30 mouse cellular contexts compared by ENCODE assay signal in genomic region chr14:31786906-31787305, GRCm38 (mm10). TPM values are rescaled to one million over a fixed set of nuclear protein-coding genes. Genes with fewer than 3 reads are reported as not detected.
DNase-seq lines count a peak whose midpoint lies in the region; ATAC-seq and TF ChIP-seq lines count a peak whose summit lies in the region.
"Had no signal": no experiment of that assay in that cellular context is flagged by ENCODE, and none has a peak within 500 bp of the region (broad histone marks: within the 10 kb centered on the region; RNA-seq: fewer than 3 reads in every experiment).

No protein-coding gene starts in this region.

- TF ChIP-seq POLR2A in brain, embryonic 14.5 days (IDR thresholded peaks at IDR 0.05; ENCODE audit: borderline replicate concordance, extremely low read depth, insufficient read depth, insufficient read length, poor library complexity, severe bottlenecking), result no peak

- H3K4me3 ChIP-seq in embryonic facial prominence, embryonic 13.5 days, result no peak overlapping the region
- H3K4me3 ChIP-seq in embryonic facial prominence, embryonic 10.5 days, result no peak overlapping the region
- no peak overlapping the region for H3K4me3 ChIP-seq in layer of hippocampus, adult 2 months
- no peak overlapping the region for H3K4me3 ChIP-seq in limb, embryonic 15.5 days
- H3K4me3 ChIP-seq: erythroblast, embryonic 14.5 days; forebrain, embryonic 12.5 days; intestine, embryonic 15.5 days; liver, embryonic 12.5 days; megakaryocyte, embryonic 14.5 days; midbrain, embryonic 12.5 days; neural tube, embryonic 13.5 days had no signal

- no peak overlapping the region for H3K4me2 ChIP-seq in embryonic facial prominence, embryonic 13.5 days
- H3K4me2 ChIP-seq in limb, embryonic 15.5 days, result no peak overlapping the region
- H3K4me2 ChIP-seq: forebrain, embryonic 12.5 days; intestine, embryonic 15.5 days; liver, embryonic 12.5 days; midbrain, embryonic 12.5 days; neural tube, embryonic 13.5 days had no signal

- WGBS in embryonic facial prominence, embryonic 13.5 days, result 31% methylated on average over 2 of the region's 2 CpGs
- 61% methylated on average over 2 of the region's 2 CpGs for WGBS in embryonic facial prominence, embryonic 10.5 days
- WGBS in limb, embryonic 15.5 days, result 46% methylated on average over 2 of the region's 2 CpGs

- H3K4me1 ChIP-seq in embryonic facial prominence, embryonic 13.5 days, result peaks cover 12% of the 10 kb centered on the region
- H3K4me1 ChIP-seq in embryonic facial prominence, embryonic 10.5 days, result peaks cover 13% of the 10 kb centered on the region
- peaks cover 10% of the 10 kb centered on the region for H3K4me1 ChIP-seq in limb, embryonic 15.5 days

- TF ChIP-seq CTCF in layer of hippocampus, adult 2 months (conservative IDR thresholded peaks at IDR 0.05), result no peak
- TF ChIP-seq CTCF in brain, embryonic 14.5 days (IDR thresholded peaks at IDR 0.05; ENCODE audit: borderline replicate concordance, extremely low read depth, insufficient read depth, insufficient read length), result no peak

- H3K9ac ChIP-seq in embryonic facial prominence, embryonic 13.5 days, result no peak overlapping the region
- no peak overlapping the region for H3K9ac ChIP-seq in limb, embryonic 15.5 days
- H3K9ac ChIP-seq: forebrain, embryonic 12.5 days; intestine, embryonic 15.5 days; liver, embryonic 12.5 days; midbrain, embryonic 12.5 days; neural tube, embryonic 13.5 days had no signal

- peak overlapping the region; percentile 76 for H3K27ac ChIP-seq in embryonic facial prominence, embryonic 13.5 days
- H3K27ac ChIP-seq in embryonic facial prominence, embryonic 10.5 days (replicated peaks), result no peak overlapping the region
- peak overlapping the region; percentile 12; the same call in 1 of the 2 replicates for H3K27ac ChIP-seq in layer of hippocampus, adult 2 months
- 0 out of 2 replicates have a peak overlapping the region, but pooled peaks have one; percentile 65 for H3K27ac ChIP-seq in limb, embryonic 15.5 days
- H3K27ac ChIP-seq: forebrain, embryonic 12.5 days; hindbrain, postnatal 0 days; intestine, embryonic 15.5 days; liver, embryonic 12.5 days; midbrain, embryonic 12.5 days; neural tube, embryonic 13.5 days had no signal

- no peaks in the 10 kb centered on the region for H3K27me3 ChIP-seq in embryonic facial prominence, embryonic 13.5 days
- no peaks in the 10 kb centered on the region for H3K27me3 ChIP-seq in embryonic facial prominence, embryonic 10.5 days (replicated peaks; ENCODE audit: low read depth, poor library complexity, severe bottlenecking)
- H3K27me3 ChIP-seq in limb, embryonic 15.5 days, result no peaks in the 10 kb centered on the region
- H3K27me3 ChIP-seq: forebrain, embryonic 12.5 days; intestine, embryonic 15.5 days; liver, embryonic 12.5 days; megakaryocyte, embryonic 14.5 days; midbrain, embryonic 12.5 days; neural tube, embryonic 13.5 days had no signal

- ATAC-seq in embryonic facial prominence, embryonic 13.5 days (ENCODE audit: insufficient number of reproducible peaks, insufficient read depth, low FRiP score, low TSS enrichment, low read depth), result no peak
- ATAC-seq in limb, embryonic 15.5 days (ENCODE audit: insufficient number of reproducible peaks, low FRiP score, low TSS enrichment, low read depth), result no peak
- ATAC-seq: hindbrain, postnatal 0 days; intestine, embryonic 15.5 days; liver, embryonic 12.5 days; lung, postnatal 0 days had no signal

- no peak for DNase-seq in embryonic facial prominence, embryonic 10.5 days (ENCODE audit: low spot score)
- DNase-seq in layer of hippocampus, adult 2 months (ENCODE audit: low spot score in 2 of 2), result no peak
- no peak for DNase-seq in layer of hippocampus, postnatal 10 days (ENCODE audit: low spot score in 2 of 2)
- peak; percentile 39 for DNase-seq in brain, embryonic 14.5 days (ENCODE audit: low read depth)
- DNase-seq in thymus, adult 18-20 months, result no peak
- DNase-seq in right cerebral cortex, adult 2 months (ENCODE audit: low spot score in 2 of 2), result no peak
- DNase-seq: adrenal gland, postnatal 25 days; cerebellum, adult 18-20 months; cerebellum, postnatal 10 days; gastrocnemius, postnatal 36 days; heart, adult 18-20 months; kidney, adult 2 months; kidney, postnatal 36 days; layer of hippocampus, postnatal 36 days; lung, adult 18-20 months; lung, postnatal 4 days; right cerebral cortex, postnatal 25 days; spleen, adult 18-20 months; thymus, postnatal 4 days had no signal

- H3K36me3 ChIP-seq in embryonic facial prominence, embryonic 13.5 days, result no peaks in the 10 kb centered on the region
- 0 out of 2 replicates have a peak, but pooled peaks cover 3% of the 10 kb centered on the region for H3K36me3 ChIP-seq in embryonic facial prominence, embryonic 10.5 days (replicated peaks)
- no peaks in the 10 kb centered on the region for H3K36me3 ChIP-seq in limb, embryonic 15.5 days
- H3K36me3 ChIP-seq: forebrain, embryonic 12.5 days; intestine, embryonic 15.5 days; liver, embryonic 12.5 days; midbrain, embryonic 12.5 days; neural tube, embryonic 13.5 days had no signal

- H3K9me3 ChIP-seq in embryonic facial prominence, embryonic 13.5 days, result no peaks in the 10 kb centered on the region
- H3K9me3 ChIP-seq in embryonic facial prominence, embryonic 10.5 days, result no peaks in the 10 kb centered on the region
- H3K9me3 ChIP-seq in limb, embryonic 15.5 days, result no peaks in the 10 kb centered on the region
- H3K9me3 ChIP-seq: forebrain, embryonic 12.5 days; intestine, embryonic 15.5 days; liver, embryonic 12.5 days; megakaryocyte, embryonic 14.5 days; midbrain, embryonic 12.5 days; neural tube, embryonic 13.5 days had no signal

RNA-seq across cellular contexts. Expression of gene Ankrd28, which starts 43.5 kb away (rescaled TPM):
- polyA plus RNA-seq in embryonic facial prominence, embryonic 13.5 days (2015; fragmentation: Nextera tagmentation; extraction: Ambion mirVana), result 10.6 and 10.9 TPM in 2 replicates
- polyA plus RNA-seq in embryonic facial prominence, embryonic 10.5 days (2016; fragmentation: Nextera tagmentation; extraction: Ambion mirVana), result 9.5 and 10.7 TPM in 2 replicates
- total RNA-seq in layer of hippocampus, adult 2 months (2021), result 10 to 100 TPM; 45.6 to 55.5 TPM
- 10 to 100 TPM; 57.7 to 63.9 TPM for total RNA-seq in layer of hippocampus, postnatal 10 days (2021)
- polyA plus RNA-seq in brain, embryonic 14.5 days (2012; rRNA removed), result 18.4 and 23.9 TPM in 2 replicates
- 9.8 and 10.0 TPM in 2 replicates for polyA plus RNA-seq in limb, embryonic 15.5 days (2015; fragmentation: Nextera tagmentation; extraction: Ambion mirVana)
